Mouse (Mus musculus): ENCODE measurements around the gene Ggta1. TPM values are rescaled to one million over a fixed set of nuclear protein-coding genes. Genes with fewer than 3 reads are reported as not detected.
A peak's percentile ranks its signal among the peaks of the same experiment; 100 is the strongest.

Gene Ggta1
- polyA plus RNA-seq, 1 experiment = 4.9 TPM

DNA sequence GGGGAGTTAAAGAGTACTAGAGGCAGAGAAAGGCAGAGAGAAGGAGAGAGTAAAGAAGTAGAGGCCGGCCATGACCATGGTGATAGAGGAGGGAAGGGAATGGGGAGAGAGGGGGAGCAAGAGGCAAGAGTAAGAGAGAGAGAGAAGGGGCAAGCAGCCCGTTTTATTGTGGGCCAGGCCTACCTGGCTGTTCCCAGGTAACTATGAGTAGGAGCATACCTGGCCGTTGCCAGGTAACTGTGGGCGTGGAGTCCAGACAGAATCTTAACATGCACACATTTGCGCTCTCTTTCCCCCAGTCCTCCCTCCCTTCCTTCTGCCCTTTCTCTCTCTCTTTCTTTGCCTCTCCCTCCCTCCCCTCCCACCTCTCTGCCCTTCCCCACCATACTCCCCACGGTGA is 55.8 kb downstream of the Ggta1 start:
- TF ChIP-seq SRF (IDR thresholded peaks at IDR 0.05; ENCODE audit: control insufficient read depth, insufficient read length, low read depth) = no peak
- no peak for TF ChIP-seq USF1 (IDR thresholded peaks at IDR 0.05; ENCODE audit: low read depth)
- no peak for TF ChIP-seq CEBPB (IDR thresholded peaks at IDR 0.05; ENCODE audit: insufficient read depth, poor library complexity, severe bottlenecking)
- no peak for TF ChIP-seq MAX (IDR thresholded peaks at IDR 0.05; ENCODE audit: low read depth)
- TF ChIP-seq POLR2AphosphoS2 (IDR thresholded peaks at IDR 0.05; ENCODE audit: insufficient read length, low read depth) = no peak
- TF ChIP-seq MYOD1 (IDR thresholded peaks at IDR 0.05; ENCODE audit: control insufficient read depth in 1 of 3, insufficient read length in 2 of 3, low read depth in 2 of 3) = no peak
- no peak for TF ChIP-seq TCF3 (IDR thresholded peaks at IDR 0.05; ENCODE audit: insufficient read length, low read depth)
- no peak for TF ChIP-seq E2F4 (IDR thresholded peaks at IDR 0.05; ENCODE audit: insufficient read depth)
- TF ChIP-seq POLR2A (IDR thresholded peaks at IDR 0.05; ENCODE audit: insufficient read length, low read depth) = no peak
- no peak for TF ChIP-seq MYOG (IDR thresholded peaks at IDR 0.05; ENCODE audit: control insufficient read depth in 1 of 3, insufficient read depth in 1 of 3, insufficient read length in 2 of 3, low read depth in 2 of 3)
- TF ChIP-seq REST (IDR thresholded peaks at IDR 0.05; ENCODE audit: insufficient read depth, insufficient read length) = no peak
- TF ChIP-seq TCF12 (IDR thresholded peaks at IDR 0.05; ENCODE audit: insufficient read depth, poor library complexity, severe bottlenecking) = no peak
- H3K4me2 ChIP-seq (ENCODE audit: low read depth) = no peak overlapping the region
- no peaks in the 10 kb centered on the region for H3K27me3 ChIP-seq (ENCODE audit: control insufficient read depth, insufficient read depth, insufficient read length)
- no peaks in the 10 kb centered on the region for H3K36me3 ChIP-seq (ENCODE audit: control insufficient read depth, insufficient read depth)
- no peak overlapping the region for H3ac ChIP-seq (ENCODE audit: control insufficient read depth, insufficient read length)
- H3K4me3 ChIP-seq = no peak overlapping the region
- no peaks in the 10 kb centered on the region for H3K79me2 ChIP-seq (ENCODE audit: control insufficient read depth, insufficient read depth)

GRCm38 (mm10) chr2:35406611-35407010 is 56.4 kb downstream of the Ggta1 start:
- H3K79me2 ChIP-seq (ENCODE audit: control insufficient read depth, insufficient read depth) = no peaks in the 10 kb centered on the region
- H3K4me3 ChIP-seq = no peak overlapping the region
- no peak for TF ChIP-seq USF1 (IDR thresholded peaks at IDR 0.05; ENCODE audit: low read depth)
- no peak for TF ChIP-seq MYOG (IDR thresholded peaks at IDR 0.05; ENCODE audit: control insufficient read depth in 1 of 3, insufficient read depth in 1 of 3, insufficient read length in 2 of 3, low read depth in 2 of 3)
- TF ChIP-seq TCF3 (IDR thresholded peaks at IDR 0.05; ENCODE audit: insufficient read length, low read depth) = no peak
- no peak for TF ChIP-seq CEBPB (IDR thresholded peaks at IDR 0.05; ENCODE audit: insufficient read depth, poor library complexity, severe bottlenecking)
- no peak for TF ChIP-seq POLR2A (IDR thresholded peaks at IDR 0.05; ENCODE audit: insufficient read length, low read depth)
- no peak for TF ChIP-seq SRF (IDR thresholded peaks at IDR 0.05; ENCODE audit: control insufficient read depth, insufficient read length, low read depth)
- no peak for TF ChIP-seq MAX (IDR thresholded peaks at IDR 0.05; ENCODE audit: low read depth)
- TF ChIP-seq REST (IDR thresholded peaks at IDR 0.05; ENCODE audit: insufficient read depth, insufficient read length) = no peak
- no peak overlapping the region for H3ac ChIP-seq (ENCODE audit: control insufficient read depth, insufficient read length)
- no peak overlapping the region for H3K4me2 ChIP-seq (ENCODE audit: low read depth)
- H3K36me3 ChIP-seq (ENCODE audit: control insufficient read depth, insufficient read depth) = no peaks in the 10 kb centered on the region
- H3K27me3 ChIP-seq (ENCODE audit: control insufficient read depth, insufficient read depth, insufficient read length) = no peaks in the 10 kb centered on the region

DNA sequence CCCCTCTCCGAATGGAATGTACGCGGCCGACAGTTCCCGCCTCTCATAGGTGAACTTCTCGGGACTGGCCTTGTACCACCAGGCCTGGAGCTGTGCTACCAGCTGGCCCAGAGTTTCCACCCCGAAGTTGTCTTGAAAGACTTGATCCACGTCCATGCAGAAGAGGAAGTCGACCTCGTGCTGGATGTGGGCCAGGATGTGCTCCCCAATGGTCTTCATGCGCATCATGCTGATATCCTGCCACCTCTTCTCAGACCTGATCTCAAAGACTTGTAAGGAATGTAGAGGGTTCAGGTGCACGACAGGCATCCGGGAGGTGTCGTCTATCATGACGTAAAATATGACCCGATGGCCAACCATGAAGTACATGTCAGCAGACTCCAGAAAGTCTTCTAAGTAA is 60.6 kb downstream of the Ggta1 start:
- Histone ChIP-seq H3ac (ENCODE audit: control insufficient read depth, insufficient read length) (no peak overlapping the region), H3K4me3 (no peak overlapping the region), H3K4me2 (ENCODE audit: low read depth) (no peak overlapping the region), H3K36me3 (ENCODE audit: control insufficient read depth, insufficient read depth) (no peaks in the 10 kb centered on the region), H3K27me3 (ENCODE audit: control insufficient read depth, insufficient read depth, insufficient read length) (no peaks in the 10 kb centered on the region), H3K79me2 (ENCODE audit: control insufficient read depth, insufficient read depth) (no peaks in the 10 kb centered on the region)
- no peak for TF ChIP-seq POLR2AphosphoS2 (IDR thresholded peaks at IDR 0.05; ENCODE audit: insufficient read length, low read depth)
- TF ChIP-seq POLR2A (IDR thresholded peaks at IDR 0.05; ENCODE audit: insufficient read length, low read depth) = no peak
- no peak for TF ChIP-seq E2F4 (IDR thresholded peaks at IDR 0.05; ENCODE audit: insufficient read depth)
- TF ChIP-seq TCF12 (IDR thresholded peaks at IDR 0.05; ENCODE audit: insufficient read depth, poor library complexity, severe bottlenecking) = no peak
- no peak for TF ChIP-seq MYOG (IDR thresholded peaks at IDR 0.05; ENCODE audit: control insufficient read depth in 1 of 3, insufficient read depth in 1 of 3, insufficient read length in 2 of 3, low read depth in 2 of 3)
- TF ChIP-seq USF1 (IDR thresholded peaks at IDR 0.05; ENCODE audit: low read depth) = no peak
- TF ChIP-seq REST (IDR thresholded peaks at IDR 0.05; ENCODE audit: insufficient read depth, insufficient read length) = no peak
- TF ChIP-seq MYOD1 (IDR thresholded peaks at IDR 0.05; ENCODE audit: control insufficient read depth in 1 of 3, insufficient read length in 2 of 3, low read depth in 2 of 3) = no peak
- no peak for TF ChIP-seq TCF3 (IDR thresholded peaks at IDR 0.05; ENCODE audit: insufficient read length, low read depth)
- TF ChIP-seq CEBPB (IDR thresholded peaks at IDR 0.05; ENCODE audit: insufficient read depth, poor library complexity, severe bottlenecking) = no peak
- no peak for TF ChIP-seq SRF (IDR thresholded peaks at IDR 0.05; ENCODE audit: control insufficient read depth, insufficient read length, low read depth)
- no peak for TF ChIP-seq MAX (IDR thresholded peaks at IDR 0.05; ENCODE audit: low read depth)

GRCm38 (mm10) chr2:35400739-35401138 is 62.3 kb downstream of the Ggta1 start:
- TF ChIP-seq MYOG (IDR thresholded peaks at IDR 0.05; ENCODE audit: control insufficient read depth in 1 of 3, insufficient read depth in 1 of 3, insufficient read length in 2 of 3, low read depth in 2 of 3) = no peak
- TF ChIP-seq POLR2A (IDR thresholded peaks at IDR 0.05; ENCODE audit: insufficient read length, low read depth) = no peak
- TF ChIP-seq SRF (IDR thresholded peaks at IDR 0.05; ENCODE audit: control insufficient read depth, insufficient read length, low read depth) = no peak
- Histone ChIP-seq H3K79me2 (ENCODE audit: control insufficient read depth, insufficient read depth) (no peaks in the 10 kb centered on the region), H3K27me3 (ENCODE audit: control insufficient read depth, insufficient read depth, insufficient read length) (no peaks in the 10 kb centered on the region)

GRCm38 (mm10) chr2:35398184-35398828 is 64.7 kb downstream of the Ggta1 start:
- H3K4me2 ChIP-seq (ENCODE audit: low read depth) = peak overlapping the region; percentile 57
- H3K4me3 ChIP-seq = no peak overlapping the region
- no peaks in the 10 kb centered on the region for H3K79me2 ChIP-seq (ENCODE audit: control insufficient read depth, insufficient read depth)
- TF ChIP-seq TCF12 (IDR thresholded peaks at IDR 0.05; ENCODE audit: insufficient read depth, poor library complexity, severe bottlenecking) (no peak), SRF (IDR thresholded peaks at IDR 0.05; ENCODE audit: control insufficient read depth, insufficient read length, low read depth) (no peak), E2F4 (IDR thresholded peaks at IDR 0.05; ENCODE audit: insufficient read depth) (no peak)
- no peaks in the 10 kb centered on the region for H3K36me3 ChIP-seq (ENCODE audit: control insufficient read depth, insufficient read depth)
- H3K27me3 ChIP-seq (ENCODE audit: control insufficient read depth, insufficient read depth, insufficient read length) = no peaks in the 10 kb centered on the region
- H3ac ChIP-seq (ENCODE audit: control insufficient read depth, insufficient read length) = no peak overlapping the region

More at GRCm38 (mm10) chr2:35400739-35401138, 62.3 kb downstream of the Ggta1 start:
- H3K4me3 ChIP-seq = no peak overlapping the region
- H3K36me3 ChIP-seq (ENCODE audit: control insufficient read depth, insufficient read depth) = no peaks in the 10 kb centered on the region
- no peak overlapping the region for H3ac ChIP-seq (ENCODE audit: control insufficient read depth, insufficient read length)
- no peak overlapping the region for H3K4me2 ChIP-seq (ENCODE audit: low read depth)

Measured in myocyte (in vitro differentiated cells).